Mouse (Mus musculus) MEL (cell line): Measurements from ENCODE around the gene Frmd4b. TPM values are rescaled to one million over a fixed set of nuclear protein-coding genes. Genes with fewer than 3 reads are reported as not detected.

Experiments
- DNase-seq: peaks from one replicate; pipeline ENCODE4 v3.0.0; 2011; ENCODE audit warnings: low read depth, low spot score
- H3K27ac ChIP-seq: 2 replicates; pipeline ENCODE4 v1.5.1; 2012; ENCODE audit warnings: low read depth, mild to moderate bottlenecking, control low read depth, low read length, moderate library complexity; ENCODE audit not compliant: control insufficient read depth
- H3K27me3 ChIP-seq, 2 experiments: fragments of 150-350 bp in 1 of 2; sonication (generic) in 1 of 2; 2 replicates each; pipeline ENCODE4 v1.6.1; 2012; ENCODE audit warnings: low read length in 2 of 2, mild to moderate bottlenecking in 2 of 2, improper control_type of control experiment in 1 of 2, moderate library complexity in 1 of 2; ENCODE audit not compliant: insufficient read depth in 2 of 2, control insufficient read depth in 1 of 2
- H3K36me3 ChIP-seq, 2 experiments: 2 replicates each; pipeline ENCODE4 v1.6.1; 2012 to 2014; ENCODE audit warnings: low read length in 2 of 2, improper control_type of control experiment in 1 of 2, inconsistent platforms in 1 of 2, mild to moderate bottlenecking in 1 of 2; ENCODE audit not compliant: insufficient read depth in 2 of 2, control insufficient read depth in 1 of 2
- H3K4me1 ChIP-seq, 2 experiments: fragments of 150-350 bp in 1 of 2; sonication (generic) in 1 of 2; 2 replicates each; pipeline ENCODE4 v1.6.1; 2012; ENCODE audit warnings: low read length in 2 of 2, improper control_type of control experiment in 1 of 2, mild to moderate bottlenecking in 1 of 2; ENCODE audit not compliant: insufficient read depth in 2 of 2, control insufficient read depth in 1 of 2
- H3K4me3 ChIP-seq, 2 experiments: fragments of 150-350 bp in 1 of 2; sonication (generic) in 1 of 2; 2 replicates each; pipeline ENCODE4 v1.5.1; 2012; ENCODE audit warnings: low read depth in 2 of 2, low read length in 2 of 2, mild to moderate bottlenecking in 2 of 2, moderate library complexity in 2 of 2, control low read depth in 1 of 2, improper control_type of control experiment in 1 of 2; ENCODE audit not compliant: control insufficient read depth in 1 of 2, insufficient read depth in 1 of 2
- H3K79me2 ChIP-seq: 2 replicates; pipeline ENCODE4 v1.6.1; 2012; ENCODE audit warnings: mild to moderate bottlenecking, low read length, moderate library complexity; ENCODE audit not compliant: control insufficient read depth, poor library complexity, insufficient read depth
- H3K9ac ChIP-seq: 2 replicates; pipeline ENCODE4 v1.6.1; 2012; ENCODE audit warnings: low read depth, mild to moderate bottlenecking, control low read depth, low read length, moderate library complexity; ENCODE audit not compliant: control insufficient read depth, poor library complexity, severe bottlenecking
- H3K9me3 ChIP-seq: fragments of 150-350 bp; sonication (generic); replicated peaks from 2 replicates; pipeline ENCODE4 v1.6.1; 2012; ENCODE audit warnings: mild to moderate bottlenecking, low read length, improper control_type of control experiment, moderate library complexity; ENCODE audit not compliant: insufficient read depth
- BHLHE40 ChIP-seq: IDR thresholded peaks from 2 replicates; pipeline ENCODE4 v1.6.1; 2012; ENCODE audit warnings: low read depth, mild to moderate bottlenecking, inconsistent platforms, low read length, improper control_type of control experiment, borderline replicate concordance
- CTCF ChIP-seq, 3 experiments: IDR thresholded peaks in 2 of 3; conservative IDR thresholded peaks in 1 of 3; 2 replicates each; pipeline ENCODE4 v1.5.1; 2011 to 2012; ENCODE audit warnings: low read length in 3 of 3, low read depth in 2 of 3, mild to moderate bottlenecking in 2 of 3, improper control_type of control experiment in 1 of 3, inconsistent platforms in 1 of 3, mixed read lengths in 1 of 3, moderate library complexity in 1 of 3; ENCODE audit not compliant: control insufficient read depth in 1 of 3, insufficient read depth in 1 of 3, poor library complexity in 1 of 3, severe bottlenecking in 1 of 3
- KAT2A ChIP-seq: conservative IDR thresholded peaks from 2 replicates; pipeline ENCODE4 v1.6.1; 2012; ENCODE audit warnings: low read depth, low read length, improper control_type of control experiment, inconsistent platforms
- MAX ChIP-seq: IDR thresholded peaks from 2 replicates; pipeline ENCODE4 v1.6.1; 2011; ENCODE audit warnings: low read length, improper control_type of control experiment
- MAZ ChIP-seq: IDR thresholded peaks from 2 replicates; pipeline ENCODE4 v1.6.1; 2012; ENCODE audit warnings: low read depth, mild to moderate bottlenecking, inconsistent platforms, low read length, improper control_type of control experiment
- MEF2A ChIP-seq: IDR thresholded peaks from 2 replicates; pipeline ENCODE4 v1.6.1; 2014; ENCODE audit warnings: low read depth, mild to moderate bottlenecking, inconsistent platforms, low read length, improper control_type of control experiment; ENCODE audit not compliant: poor library complexity, insufficient replicate concordance, severe bottlenecking; ENCODE audit errors: extremely low read depth
- NELFE ChIP-seq: IDR thresholded peaks from 2 replicates; pipeline ENCODE4 v1.6.1; 2011; ENCODE audit warnings: low read depth, low read length, improper control_type of control experiment
- NRF1 ChIP-seq: IDR thresholded peaks from 2 replicates; pipeline ENCODE4 v1.6.1; 2014; ENCODE audit warnings: low read depth, mild to moderate bottlenecking, inconsistent platforms, low read length, improper control_type of control experiment, moderate library complexity; ENCODE audit not compliant: poor library complexity, insufficient read depth, severe bottlenecking
- POLR2AphosphoS2 ChIP-seq: IDR thresholded peaks from 2 replicates; pipeline ENCODE4 v1.6.1; 2011; ENCODE audit warnings: low read length, improper control_type of control experiment
- SIN3A ChIP-seq: IDR thresholded peaks from 2 replicates; pipeline ENCODE4 v1.6.1; 2012; ENCODE audit warnings: low read length, improper control_type of control experiment, inconsistent platforms
- TBP ChIP-seq: IDR thresholded peaks from 2 replicates; pipeline ENCODE4 v1.8.0; 2011; ENCODE audit warnings: low read depth, low read length, improper control_type of control experiment
- USF1 ChIP-seq: IDR thresholded peaks from 2 replicates; pipeline ENCODE4 v1.6.1; 2014; ENCODE audit warnings: low read depth, mild to moderate bottlenecking, inconsistent platforms, low read length, improper control_type of control experiment, moderate library complexity
- ZNF384 ChIP-seq: IDR thresholded peaks from 2 replicates; pipeline ENCODE4 v1.6.1; 2012; ENCODE audit warnings: low read depth, mild to moderate bottlenecking, inconsistent platforms, low read length, improper control_type of control experiment
- polyA plus RNA-seq, 2 experiments: library from polyadenylated mRNA; stranded (reverse) in 1 of 2; unstranded in 1 of 2; fragments of >175 nt in 1 of 2; fragments of >200 nt in 1 of 2; gene quantifications; 2 replicates each; pipeline versions ENCODE4 v1.2.1 to v1.2.4; 2012; ENCODE audit warnings: low replicate concordance in 2 of 2, low read depth in 1 of 2; ENCODE audit not compliant: insufficient read length in 2 of 2, insufficient read depth in 1 of 2, missing spikeins in 1 of 2
- total RNA-seq: library from RNA; depleted of rRNA; stranded (reverse); fragments of 300-350 nt; gene quantifications from 2 replicates; pipeline ENCODE4 v1.2.3, GENCODE M21; 2012

The Frmd4b gene
- total and polyA plus RNA-seq, 3 experiments: 0.18 TPM; not detected in 2

DNA sequence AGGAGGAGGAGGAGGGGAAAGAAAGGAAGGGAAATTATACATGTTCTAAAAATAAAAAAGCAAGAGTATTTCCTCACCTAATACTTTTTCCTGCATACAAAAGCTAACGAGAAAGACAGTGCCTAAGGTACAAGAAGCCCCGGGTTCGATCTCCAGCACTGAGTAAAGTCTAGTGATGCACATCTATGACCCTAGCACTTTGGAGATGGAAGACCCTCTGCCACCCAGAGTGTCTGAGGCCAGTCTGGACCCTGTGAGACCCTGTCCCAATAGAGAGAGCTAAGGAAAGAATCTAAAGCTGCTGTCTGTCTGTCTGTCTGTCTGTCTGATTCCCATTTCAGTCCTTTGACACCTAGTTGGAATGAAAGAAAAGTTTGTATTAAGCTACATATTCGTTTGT, 40.0 kb downstream of the Frmd4b start:
- Histone ChIP-seq H3K27me3 (no peaks in the 10 kb centered on the region), H3K79me2 (no peaks in the 10 kb centered on the region), H3K4me3 (no peak overlapping the region), H3K36me3 (no peaks in the 10 kb centered on the region), H3K9me3 (no peaks in the 10 kb centered on the region), H3K27ac (no peak overlapping the region), H3K4me1 (no peaks in the 10 kb centered on the region), H3K9ac (no peak overlapping the region)
- TF ChIP-seq MEF2A: no peak
- no peak for TF ChIP-seq MAZ
- no peak for TF ChIP-seq MAX
- no peak for TF ChIP-seq USF1
- no peak for TF ChIP-seq SIN3A
- no peak for TF ChIP-seq ZNF384
- TF ChIP-seq NELFE: no peak
- DNase-seq: no peak

GRCm38 (mm10) chr6:97576565-97577346, 40.6 kb downstream of the Frmd4b start:
- H3K9ac ChIP-seq: no peak overlapping the region
- H3K27me3 ChIP-seq: no peaks in the 10 kb centered on the region
- H3K36me3 ChIP-seq: no peaks in the 10 kb centered on the region
- no peak for DNase-seq
- no peaks in the 10 kb centered on the region for H3K9me3 ChIP-seq
- no peaks in the 10 kb centered on the region for H3K4me1 ChIP-seq
- TF ChIP-seq CTCF (IDR thresholded peaks at IDR 0.05 in 2 of 3, conservative IDR thresholded peaks at IDR 0.05 in 1 of 3; ENCODE audit: control insufficient read depth in 1 of 3, insufficient read depth in 1 of 3, low read depth in 2 of 3, low read length in 3 of 3, poor library complexity in 1 of 3, severe bottlenecking in 1 of 3) (no peak), NRF1 (no peak), POLR2AphosphoS2 (no peak), BHLHE40 (no peak), KAT2A (no peak), TBP (no peak)
- no peak overlapping the region for H3K4me3 ChIP-seq
- no peak overlapping the region for H3K27ac ChIP-seq
- no peaks in the 10 kb centered on the region for H3K79me2 ChIP-seq

DNA sequence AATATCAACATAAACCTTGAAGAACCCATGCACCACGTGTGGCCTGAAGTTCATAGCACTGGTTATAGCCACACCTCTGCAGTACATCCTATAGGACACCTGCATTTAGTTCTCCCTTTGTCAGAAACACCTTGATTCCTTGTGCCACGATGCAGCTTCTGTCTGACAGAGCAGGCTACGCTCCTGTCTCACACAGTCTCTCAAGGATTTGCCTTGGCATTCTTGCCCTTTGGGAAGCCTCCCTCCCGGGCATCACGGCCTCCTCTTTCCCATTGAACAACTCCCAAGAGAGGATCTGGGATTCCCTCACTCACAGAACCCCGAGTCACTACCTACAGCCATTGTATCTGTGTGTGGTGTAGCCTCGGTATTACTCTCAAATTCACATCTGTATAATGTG, 41.2 kb downstream of the Frmd4b start:
- Histone ChIP-seq H3K27me3 (no peaks in the 10 kb centered on the region), H3K9ac (no peak overlapping the region), H3K36me3 (no peaks in the 10 kb centered on the region)
- TF ChIP-seq MEF2A (no peak), ZNF384 (no peak), MAZ (no peak)
- TF ChIP-seq, all 39 proteins: peak for 0
- Histone ChIP-seq H3K4me3 (no peak overlapping the region), H3K79me2 (no peaks in the 10 kb centered on the region), H3K9me3 (no peaks in the 10 kb centered on the region), H3K4me1 (no peaks in the 10 kb centered on the region), H3K27ac (no peak overlapping the region)
- DNase-seq: no peak
